Mouse (Mus musculus): Measurements from ENCODE around the gene Nol12. TPM values are rescaled to one million over a fixed set of nuclear protein-coding genes. Genes with fewer than 3 reads are reported as not detected.

The Nol12 gene
- 19.9 and 29.9 TPM in 2 replicates for polyA plus RNA-seq (2012; rRNA removed; ENCODE audit: low replicate concordance)

GRCm38 (mm10) chr15:78934784-78935320 lies at the start of gene Nol12:
Gene Nol12 (plus strand): TSS chr15:78934933.

GRCm38 (mm10) chr15:78899409-78899739 lies 35.4 kb upstream of the Nol12 start, which contains the start of gene Gm49510:
Gene Gm49510 (plus strand): TSS chr15:78899667.

GRCm38 (mm10) chr15:78899740-78900584 lies 34.8 kb upstream of the Nol12 start, which contains the start of gene Sh3bp1:
Gene Sh3bp1 (plus strand): TSS chr15:78899768.

GRCm38 (mm10) chr15:78913632-78914090 lies 21.1 kb upstream of the Nol12 start, which contains the start of gene Pdxp:
Gene Pdxp (plus strand): TSS chr15:78913919.

GRCm38 (mm10) chr15:78926021-78926919 lies 8.5 kb upstream of the Nol12 start, which contains the start of gene Lgals1:
Gene Lgals1 (plus strand): TSS chr15:78926725.

GRCm38 (mm10) chr15:78947657-78948056 lies 12.9 kb downstream of the Nol12 start, which contains the start of gene Triobp:
Gene Triobp (plus strand): TSS chr15:78947724.

Other genes starting within 250 kb of the Nol12 start
- gene Elfn2, start 216.2 kb upstream of the Nol12 start, polyA plus RNA-seq (2012; rRNA removed; ENCODE audit: low replicate concordance) = 0.10 and 0.24 TPM in 2 replicates
- gene Mfng, start 161.5 kb upstream of the Nol12 start, polyA plus RNA-seq (2012; rRNA removed; ENCODE audit: low replicate concordance) = 124 and 195 TPM in 2 replicates
- gene Card10, start 131.9 kb upstream of the Nol12 start, polyA plus RNA-seq (2012; rRNA removed; ENCODE audit: low replicate concordance) = 43.6 and 44.1 TPM in 2 replicates
- gene Cdc42ep1, start 92.3 kb upstream of the Nol12 start, polyA plus RNA-seq (2012; rRNA removed; ENCODE audit: low replicate concordance) = 114 and 140 TPM in 2 replicates
- gene Lgals2, start 79.4 kb upstream of the Nol12 start, polyA plus RNA-seq (2012; rRNA removed; ENCODE audit: low replicate concordance) = not detected in 2 replicates
- 83.0 and 149 TPM in 2 replicates for gene Gga1, start 57.7 kb upstream of the Nol12 start, polyA plus RNA-seq (2012; rRNA removed; ENCODE audit: low replicate concordance)
- 0.09 TPM in 1 of 2 replicates, not detected in the other for gene Gm49510, start 35.3 kb upstream of the Nol12 start, polyA plus RNA-seq (2012; rRNA removed; ENCODE audit: low replicate concordance)
- 123 and 282 TPM in 2 replicates for gene Sh3bp1, start 35.2 kb upstream of the Nol12 start, polyA plus RNA-seq (2012; rRNA removed; ENCODE audit: low replicate concordance)
- gene Pdxp, start 21.0 kb upstream of the Nol12 start, polyA plus RNA-seq (2012; rRNA removed; ENCODE audit: low replicate concordance) = 7.8 and 22.8 TPM in 2 replicates
- 905 and 1,106 TPM in 2 replicates for gene Lgals1, start 8.2 kb upstream of the Nol12 start, polyA plus RNA-seq (2012; rRNA removed; ENCODE audit: low replicate concordance)
- gene Triobp, start 12.8 kb downstream of the Nol12 start, polyA plus RNA-seq (2012; rRNA removed; ENCODE audit: low replicate concordance) = 62.5 and 82.9 TPM in 2 replicates
- gene H1f0, start 93.5 kb downstream of the Nol12 start, polyA plus RNA-seq (2012; rRNA removed; ENCODE audit: low replicate concordance) = 54.9 and 109 TPM in 2 replicates
- 0.22 and 2.2 TPM in 2 replicates for gene Galr3, start 107.0 kb downstream of the Nol12 start, polyA plus RNA-seq (2012; rRNA removed; ENCODE audit: low replicate concordance)
- 50.2 and 76.0 TPM in 2 replicates for gene Ankrd54, start 128.0 kb downstream of the Nol12 start, polyA plus RNA-seq (2012; rRNA removed; ENCODE audit: low replicate concordance)
- 133 and 209 TPM in 2 replicates for gene Eif3l, start 140.2 kb downstream of the Nol12 start, polyA plus RNA-seq (2012; rRNA removed; ENCODE audit: low replicate concordance)
- 31.8 and 55.0 TPM in 2 replicates for gene Micall1, start 174.0 kb downstream of the Nol12 start, polyA plus RNA-seq (2012; rRNA removed; ENCODE audit: low replicate concordance)
- gene Polr2f, start 206.1 kb downstream of the Nol12 start, polyA plus RNA-seq (2012; rRNA removed; ENCODE audit: low replicate concordance) = 30.3 and 37.2 TPM in 2 replicates
- 1.7 and 2.4 TPM in 2 replicates for gene 1700088E04Rik, start 206.3 kb downstream of the Nol12 start, polyA plus RNA-seq (2012; rRNA removed; ENCODE audit: low replicate concordance)
- 49.5 and 61.8 TPM in 2 replicates for gene Sox10, start 230.3 kb downstream of the Nol12 start, polyA plus RNA-seq (2012; rRNA removed; ENCODE audit: low replicate concordance)

Data from mammary gland, adult 2 months (tissue).